Mouse (Mus musculus) gastrocnemius, adult 8-10 months (tissue): ENCODE data around the gene Kdr. TPM values are rescaled to one million over a fixed set of nuclear protein-coding genes. Genes with fewer than 3 reads are reported as not detected.

Source experiments
- DNase-seq, 2 experiments: peaks; one replicate each; pipeline ENCODE4 v3.0.0; 2022; ENCODE audit warnings: low spot score in 2 of 2
- microRNA-seq: library from miRNA; unstranded; fragments of <30 nt; microRNA quantifications from one replicate; pipeline ENCODE4 v1.2.0, GENCODE M21; 2022
- total RNA-seq, 4 experiments: library from RNA; stranded (reverse); gene quantifications; 2 replicates each; pipeline ENCODE4 v1.2.4; 2022

Gene Kdr
- total RNA-seq, 4 experiments from 2014 or later = 11.1 to 14.3 (median 11.5) TPM

DNA sequence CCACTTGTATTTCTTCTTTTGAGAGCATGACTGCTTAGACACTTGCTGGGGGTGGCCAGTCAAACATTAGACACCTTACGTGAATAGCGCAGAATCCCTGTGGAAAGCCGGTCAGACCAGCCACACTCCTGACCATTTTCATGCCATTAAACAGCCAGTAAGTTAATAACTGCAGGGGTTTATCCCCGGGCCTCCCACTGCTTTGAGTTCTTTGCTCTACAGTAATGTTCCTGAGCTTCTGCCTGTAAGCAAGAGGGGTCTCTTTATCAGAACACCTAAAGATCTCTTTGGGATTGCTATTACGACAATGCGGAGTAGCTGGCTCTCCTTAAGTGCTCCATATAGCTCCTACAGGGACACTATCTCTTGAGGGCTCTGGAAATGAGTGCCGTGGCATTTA, 58.7 kb downstream of the Kdr start:
- DNase-seq = no peak

- DNase-seq = no peak
Observed at GRCm38 (mm10) chr5:75918139-75918538, 60.1 kb downstream of the Kdr start.

DNA sequence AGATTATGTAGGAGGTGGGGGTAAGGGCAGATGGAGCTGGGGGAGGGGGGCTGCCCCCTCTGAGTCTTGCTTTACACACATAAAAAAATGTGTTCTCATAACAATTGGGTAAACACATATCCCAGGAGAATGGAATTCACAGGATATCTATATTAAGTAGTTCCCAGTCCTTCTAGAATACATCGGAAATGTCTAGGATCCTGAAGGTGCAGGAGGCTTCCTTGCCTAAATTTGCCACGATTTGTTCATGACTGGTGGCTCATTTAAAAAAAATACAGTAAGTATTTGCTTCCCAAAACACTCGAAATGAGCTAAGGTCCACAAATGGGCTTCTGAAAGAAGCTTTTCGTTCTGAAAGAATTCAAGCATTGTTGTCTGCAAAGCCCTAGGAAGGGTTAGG, 61.0 kb downstream of the Kdr start:
- no peak for DNase-seq

DNA sequence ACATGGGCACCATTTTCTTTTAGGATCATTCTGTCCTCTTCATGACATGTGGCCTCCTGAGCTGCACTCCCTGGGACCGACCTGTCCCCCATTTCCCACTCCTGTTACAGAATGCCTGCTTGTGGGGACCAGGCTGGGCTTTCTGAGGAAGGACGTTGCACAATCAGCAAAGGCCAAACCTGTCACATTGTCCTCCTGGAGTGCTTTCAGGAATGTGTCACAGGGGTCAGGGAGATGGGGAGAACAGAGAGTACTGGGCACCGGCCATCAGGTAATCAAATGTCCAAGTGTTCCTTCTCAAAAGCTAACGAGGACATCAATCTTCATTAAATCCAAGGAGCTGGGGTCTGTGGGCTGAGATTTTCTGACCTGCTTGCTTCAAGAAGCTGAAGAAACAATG, 72.2 kb downstream of the Kdr start:
- no peak for DNase-seq

DNA sequence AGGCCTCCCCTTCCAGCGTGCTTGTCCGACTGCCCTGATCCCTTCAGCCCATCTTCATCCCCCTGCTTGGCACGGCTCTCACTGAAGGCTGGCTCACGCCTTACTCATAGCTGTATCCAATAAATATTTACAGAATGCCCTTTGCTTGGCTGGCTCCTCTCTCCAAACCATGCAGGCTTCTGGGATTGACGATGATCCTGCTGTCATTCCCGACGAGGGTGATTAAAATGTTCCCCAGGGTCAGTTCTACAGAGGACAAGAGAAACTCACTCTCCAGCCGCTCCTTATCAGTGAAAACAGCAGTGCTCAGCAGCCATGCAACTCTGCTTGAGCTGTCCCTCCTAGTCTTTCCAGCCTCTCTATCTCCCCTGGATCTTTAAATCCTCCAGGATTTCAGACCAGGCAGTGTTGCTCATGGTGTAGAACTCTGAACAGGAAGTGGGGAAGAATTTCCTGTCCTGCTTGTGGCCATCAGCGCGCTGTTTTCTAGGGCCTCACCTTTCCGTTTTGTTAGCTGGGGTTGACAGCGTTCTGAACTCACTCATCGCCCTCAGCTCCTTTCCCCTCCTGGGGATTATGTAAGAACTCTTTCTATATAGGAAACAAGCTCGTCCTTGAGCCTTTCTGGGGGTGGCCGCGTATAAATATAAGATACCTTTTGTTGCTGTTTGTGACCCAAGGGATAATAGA, 77.9 kb downstream of the Kdr start:
- DNase-seq = no peak

DNA sequence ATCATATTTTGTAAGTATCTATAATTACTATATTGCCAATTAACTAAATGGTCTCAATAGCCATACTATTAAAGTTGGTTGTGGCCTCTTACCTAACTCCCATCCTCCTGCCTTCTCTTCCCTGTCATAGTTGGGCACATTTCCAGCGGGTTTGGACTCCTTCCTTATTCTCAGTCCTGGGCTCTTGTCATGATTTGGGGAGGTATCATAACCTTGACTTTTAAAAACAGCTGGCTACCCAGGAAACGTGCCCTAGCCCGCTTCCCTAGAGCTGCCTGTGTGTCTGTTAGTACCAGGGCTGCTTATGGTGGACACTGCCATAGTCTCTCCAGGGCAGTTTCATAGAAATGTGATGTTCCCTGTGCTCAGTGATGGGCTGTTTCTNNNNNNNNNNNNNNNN, 82.9 kb downstream of the Kdr start:
- no peak for DNase-seq

DNA sequence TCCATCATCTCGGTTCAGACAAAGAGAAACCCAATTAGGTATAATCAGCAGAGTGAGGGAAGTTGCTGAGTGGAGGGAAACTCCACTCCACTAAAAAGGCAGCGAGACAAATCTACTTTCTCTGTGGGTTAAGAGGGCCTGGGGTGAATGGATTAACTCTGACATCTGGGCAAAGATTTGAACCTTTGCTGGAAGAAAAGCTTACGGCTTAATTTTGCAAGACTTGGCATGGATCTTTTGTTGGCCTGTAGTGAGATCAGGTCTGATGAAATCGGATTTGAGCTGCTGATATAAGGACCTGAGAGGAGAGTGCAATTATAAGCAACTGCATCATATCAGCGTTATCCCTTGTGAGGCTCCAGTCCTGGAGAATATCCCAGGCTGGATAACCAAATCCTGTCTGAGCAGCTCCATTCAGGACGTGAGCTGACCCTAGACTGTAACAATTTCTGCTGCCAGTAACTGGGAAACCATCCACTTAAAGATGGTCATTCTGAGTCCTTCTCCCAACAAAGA, 85.2 kb downstream of the Kdr start:
- DNase-seq = no peak

Small RNAs within 50 kb of the gene (microRNA-seq; reads per million reads assigned to microRNA genes)
- not detected for gene Gm25374

Other genes with a start within 250 kb of the Kdr start
- 1 to 10 TPM; 1.1 to 2.6 (median 2.0) TPM for gene Srd5a3, start 161.8 kb upstream of the Kdr start, total RNA-seq
- 10 to 100 TPM; 12.1 to 14.5 (median 13.7) TPM for gene Tmem165, start 205.4 kb upstream of the Kdr start, total RNA-seq